Mouse (Mus musculus): ENCODE results near the gene Pla2g16. TPM values are rescaled to one million over a fixed set of nuclear protein-coding genes. Genes with fewer than 3 reads are reported as not detected.

The Pla2g16 gene
- polyA plus RNA-seq (2015; fragmentation: Nextera tagmentation; extraction: Ambion mirVana) = 22.6 and 26.4 TPM in 2 replicates

GRCm38 (mm10) chr19:7557328-7557822, at the start of gene Pla2g16:
Gene Pla2g16, plus strand, starts transcription at chr19:7557459.
- Histone ChIP-seq H3K27me3 (no peaks in the 10 kb centered on the region), H3K4me3 (replicated peaks) (peak within 1 kb of the TSS; percentile 77), H3K36me3 (replicated peaks) (peaks cover 6% of the 10 kb centered on the region; the same call in 1 of the 2 replicates), H3K27ac (replicated peaks) (peak within 1 kb of the TSS; percentile 80), H3K4me1 (replicated peaks) (peaks cover 44% of the 10 kb centered on the region), H3K4me2 (peak within 1 kb of the TSS; percentile 84), H3K9ac (peak within 1 kb of the TSS; percentile 82), H3K9me3 (replicated peaks) (no peaks in the 10 kb centered on the region)
- under 1% methylated on average over 27 of the region's 27 CpGs for WGBS (ENCODE audit: insufficient replicate concordance)
- peak; percentile 93 for ATAC-seq (ENCODE audit: insufficient read depth)

GRCm38 (mm10) chr19:7508026-7508425, 49.2 kb upstream of the Pla2g16 start:
- Histone ChIP-seq H3K4me2 (no peak overlapping the region), H3K27me3 (no peaks in the 10 kb centered on the region), H3K4me1 (replicated peaks) (peaks cover 11% of the 10 kb centered on the region), H3K36me3 (replicated peaks) (peaks cover 28% of the 10 kb centered on the region), H3K9ac (no peak overlapping the region), H3K4me3 (replicated peaks) (no peak overlapping the region), H3K9me3 (replicated peaks) (no peaks in the 10 kb centered on the region), H3K27ac (replicated peaks) (no peak overlapping the region)
- WGBS (ENCODE audit: insufficient replicate concordance) = 77% methylated on average over 4 of the region's 4 CpGs
- no peak for ATAC-seq (ENCODE audit: insufficient read depth)

GRCm38 (mm10) chr19:7516437-7516836, 40.8 kb upstream of the Pla2g16 start:
- Histone ChIP-seq H3K4me1 (replicated peaks) (peaks cover 6% of the 10 kb centered on the region), H3K4me2 (no peak overlapping the region), H3K36me3 (replicated peaks) (peaks cover 58% of the 10 kb centered on the region), H3K9me3 (replicated peaks) (no peaks in the 10 kb centered on the region), H3K4me3 (replicated peaks) (no peak overlapping the region), H3K27ac (replicated peaks) (no peak overlapping the region), H3K27me3 (no peaks in the 10 kb centered on the region), H3K9ac (no peak overlapping the region)
- 15% methylated on average over 1 of the region's 1 CpGs for WGBS (ENCODE audit: insufficient replicate concordance)
- no peak for ATAC-seq (ENCODE audit: insufficient read depth)

GRCm38 (mm10) chr19:7521619-7522018, 35.6 kb upstream of the Pla2g16 start:
- H3K27ac ChIP-seq (replicated peaks) = no peak overlapping the region
- H3K4me1 ChIP-seq (replicated peaks) = no peaks in the 10 kb centered on the region
- no peaks in the 10 kb centered on the region for H3K27me3 ChIP-seq
- ATAC-seq (ENCODE audit: insufficient read depth) = no peak
- H3K9ac ChIP-seq = no peak overlapping the region
- H3K4me2 ChIP-seq = no peak overlapping the region
- WGBS (ENCODE audit: insufficient replicate concordance) = 76% methylated on average over 3 of the region's 3 CpGs
- no peaks in the 10 kb centered on the region for H3K9me3 ChIP-seq (replicated peaks)
- H3K4me3 ChIP-seq (replicated peaks) = no peak overlapping the region
- peaks cover 69% of the 10 kb centered on the region for H3K36me3 ChIP-seq (replicated peaks)

GRCm38 (mm10) chr19:7522856-7523255, 34.4 kb upstream of the Pla2g16 start:
- no peak overlapping the region for H3K4me2 ChIP-seq
- no peaks in the 10 kb centered on the region for H3K9me3 ChIP-seq (replicated peaks)
- no peak for ATAC-seq (ENCODE audit: insufficient read depth)
- no peak overlapping the region for H3K4me3 ChIP-seq (replicated peaks)
- H3K36me3 ChIP-seq (replicated peaks) = peaks cover 61% of the 10 kb centered on the region
- no peaks in the 10 kb centered on the region for H3K27me3 ChIP-seq
- WGBS (ENCODE audit: insufficient replicate concordance) = 93% methylated on average over 2 of the region's 2 CpGs
- H3K27ac ChIP-seq (replicated peaks) = no peak overlapping the region
- H3K4me1 ChIP-seq (replicated peaks) = no peaks in the 10 kb centered on the region
- no peak overlapping the region for H3K9ac ChIP-seq

- peaks cover 64% of the 10 kb centered on the region for H3K36me3 ChIP-seq (replicated peaks)
- whole genome bisulfite sequencing (ENCODE audit: insufficient replicate concordance) = 74% methylated on average over 1 of the region's 1 CpGs
Measured at GRCm38 (mm10) chr19:7523292-7523691, 34.0 kb upstream of the Pla2g16 start.

GRCm38 (mm10) chr19:7523781-7524180, 33.5 kb upstream of the Pla2g16 start:
- no peak overlapping the region for H3K9ac ChIP-seq
- no peak overlapping the region for H3K4me2 ChIP-seq
- H3K4me3 ChIP-seq (replicated peaks) = no peak overlapping the region
- H3K36me3 ChIP-seq (replicated peaks) = peaks cover 64% of the 10 kb centered on the region
- ATAC-seq (ENCODE audit: insufficient read depth) = no peak
- no peaks in the 10 kb centered on the region for H3K27me3 ChIP-seq
- H3K4me1 ChIP-seq (replicated peaks) = no peaks in the 10 kb centered on the region
- no peaks in the 10 kb centered on the region for H3K9me3 ChIP-seq (replicated peaks)
- no peak overlapping the region for H3K27ac ChIP-seq (replicated peaks)

More at GRCm38 (mm10) chr19:7523292-7523691, 34.0 kb upstream of the Pla2g16 start:
- no peak overlapping the region for H3K27ac ChIP-seq (replicated peaks)
- H3K9ac ChIP-seq = no peak overlapping the region
- no peak overlapping the region for H3K4me2 ChIP-seq
- no peaks in the 10 kb centered on the region for H3K9me3 ChIP-seq (replicated peaks)
- no peak for ATAC-seq (ENCODE audit: insufficient read depth)
- H3K4me1 ChIP-seq (replicated peaks) = no peaks in the 10 kb centered on the region
- H3K27me3 ChIP-seq = no peaks in the 10 kb centered on the region
- no peak overlapping the region for H3K4me3 ChIP-seq (replicated peaks)

- no peak overlapping the region for H3K9ac ChIP-seq
- peaks cover 64% of the 10 kb centered on the region for H3K36me3 ChIP-seq (replicated peaks)
- no peak overlapping the region for H3K27ac ChIP-seq (replicated peaks)
- H3K4me2 ChIP-seq = no peak overlapping the region
- ATAC-seq (ENCODE audit: insufficient read depth) = no peak
- no peaks in the 10 kb centered on the region for H3K4me1 ChIP-seq (replicated peaks)
- H3K27me3 ChIP-seq = no peaks in the 10 kb centered on the region
- no peak overlapping the region for H3K4me3 ChIP-seq (replicated peaks)
- H3K9me3 ChIP-seq (replicated peaks) = no peaks in the 10 kb centered on the region
- WGBS (ENCODE audit: insufficient replicate concordance) = 74% methylated on average over 3 of the region's 3 CpGs
Measured at GRCm38 (mm10) chr19:7524879-7525278, 32.4 kb upstream of the Pla2g16 start.

GRCm38 (mm10) chr19:7528639-7529428, 28.4 kb upstream of the Pla2g16 start:
- Histone ChIP-seq H3K9me3 (replicated peaks) (no peaks in the 10 kb centered on the region), H3K9ac (no peak overlapping the region), H3K36me3 (replicated peaks) (peaks cover 72% of the 10 kb centered on the region), H3K4me2 (no peak overlapping the region), H3K4me3 (replicated peaks) (no peak overlapping the region), H3K27ac (replicated peaks) (no peak overlapping the region), H3K27me3 (no peaks in the 10 kb centered on the region), H3K4me1 (replicated peaks) (no peaks in the 10 kb centered on the region)
- WGBS (ENCODE audit: insufficient replicate concordance) = 54% methylated on average over 7 of the region's 7 CpGs
- no peak for ATAC-seq (ENCODE audit: insufficient read depth)

GRCm38 (mm10) chr19:7531906-7532305, 25.4 kb upstream of the Pla2g16 start:
- Histone ChIP-seq H3K27ac (replicated peaks) (no peak overlapping the region), H3K9ac (no peak overlapping the region), H3K9me3 (replicated peaks) (no peaks in the 10 kb centered on the region), H3K4me3 (replicated peaks) (no peak overlapping the region), H3K4me1 (replicated peaks) (no peaks in the 10 kb centered on the region), H3K36me3 (replicated peaks) (peaks cover 60% of the 10 kb centered on the region), H3K4me2 (no peak overlapping the region), H3K27me3 (no peaks in the 10 kb centered on the region)
- ATAC-seq (ENCODE audit: insufficient read depth) = no peak
- 81% methylated on average over 5 of the region's 5 CpGs for WGBS (ENCODE audit: insufficient replicate concordance)

GRCm38 (mm10) chr19:7533891-7534290, 23.4 kb upstream of the Pla2g16 start:
- Histone ChIP-seq H3K4me2 (no peak overlapping the region), H3K9me3 (replicated peaks) (no peaks in the 10 kb centered on the region), H3K27me3 (no peaks in the 10 kb centered on the region), H3K27ac (replicated peaks) (no peak overlapping the region), H3K4me1 (replicated peaks) (no peaks in the 10 kb centered on the region), H3K36me3 (replicated peaks) (peaks cover 50% of the 10 kb centered on the region), H3K9ac (no peak overlapping the region), H3K4me3 (replicated peaks) (no peak overlapping the region)
- WGBS (ENCODE audit: insufficient replicate concordance) = 82% methylated on average over 5 of the region's 5 CpGs
- no peak for ATAC-seq (ENCODE audit: insufficient read depth)

Measured in liver, embryonic 15.5 days (tissue).